Mouse (Mus musculus) CD4-positive, CD25-positive, alpha-beta regulatory T cell, adult 4 months (primary cell): ENCODE results near the gene Gm9833. TPM values are rescaled to one million over a fixed set of nuclear protein-coding genes. Genes with fewer than 3 reads are reported as not detected.
"Not testable (repeated sequence)": the region's sequence is repeated elsewhere in the genome, so short reads cannot be mapped to it uniquely, and the experiment has no call there.

ENCODE experiments used
- ATAC-seq: one replicate; pipeline ENCODE4 v1.8.0; 2017
- polyA plus RNA-seq, 2 experiments: library from polyadenylated mRNA; unstranded; fragments of 100-300 nt; shearing (Covaris generic); gene quantifications; one replicate each; pipeline ENCODE4 v1.2.1; 2017

Gm9833 gene
- polyA plus RNA-seq: under 1 TPM in 1 of 2 experiments, not detected in 1; 0.26 TPM

- ATAC-seq: not testable (repeated sequence)
These were observed at the start of gene Gm9833 for GRCm38 (mm10) chr3:10087994-10088393. TSS of gene Gm9833 (plus strand) at chr3:10088110.

- no peak for ATAC-seq
These were observed 17.8 kb upstream of the Gm9833 start for GRCm38 (mm10) chr3:10070070-10070469.

GRCm38 (mm10) chr3:10075826-10076225, 12.1 kb upstream of the Gm9833 start:
- ATAC-seq: no peak

GRCm38 (mm10) chr3:10077096-10077841, 10.6 kb upstream of the Gm9833 start:
- ATAC-seq: peak; percentile 43

GRCm38 (mm10) chr3:10078113-10078512, 9.8 kb upstream of the Gm9833 start:
- no peak for ATAC-seq

GRCm38 (mm10) chr3:10081336-10081735, 6.6 kb upstream of the Gm9833 start:
- ATAC-seq: no peak

GRCm38 (mm10) chr3:10081911-10082541, 5.9 kb upstream of the Gm9833 start:
- no peak for ATAC-seq

- ATAC-seq: no peak
These were observed 5.3 kb upstream of the Gm9833 start for GRCm38 (mm10) chr3:10082545-10083062.

- ATAC-seq: no peak
These were observed 3.8 kb upstream of the Gm9833 start for GRCm38 (mm10) chr3:10084102-10084501.

- no peak for ATAC-seq
These were observed 2.4 kb upstream of the Gm9833 start for GRCm38 (mm10) chr3:10085396-10086119.

- no peak for ATAC-seq
These were observed 399 bp upstream of the Gm9833 start for GRCm38 (mm10) chr3:10087511-10087910.

- ATAC-seq: no peak
These were observed 3.8 kb downstream of the Gm9833 start for GRCm38 (mm10) chr3:10091616-10092140.

GRCm38 (mm10) chr3:10092499-10092898, 4.6 kb downstream of the Gm9833 start:
- ATAC-seq: no peak

- no peak for ATAC-seq
These were observed 5.0 kb downstream of the Gm9833 start for GRCm38 (mm10) chr3:10092914-10093313.

- no peak for ATAC-seq
These were observed 7.2 kb downstream of the Gm9833 start for GRCm38 (mm10) chr3:10095076-10095622.

- ATAC-seq: no peak
These were observed 11.8 kb downstream of the Gm9833 start for GRCm38 (mm10) chr3:10099756-10100155.

- no peak for ATAC-seq
These were observed 23.7 kb downstream of the Gm9833 start for GRCm38 (mm10) chr3:10111570-10111969.

GRCm38 (mm10) chr3:10112196-10112595, 24.3 kb downstream of the Gm9833 start:
- no peak for ATAC-seq

GRCm38 (mm10) chr3:10112660-10113059, 24.8 kb downstream of the Gm9833 start:
- ATAC-seq: no peak

- ATAC-seq: no peak
These were observed 28.6 kb downstream of the Gm9833 start for GRCm38 (mm10) chr3:10116531-10116930.

GRCm38 (mm10) chr3:10121232-10121631, 33.3 kb downstream of the Gm9833 start:
- no peak for ATAC-seq

GRCm38 (mm10) chr3:10121956-10122739, 34.2 kb downstream of the Gm9833 start:
- no peak for ATAC-seq
